23 mouse cellular contexts compared by ENCODE assay signal in the genomic region with DNA sequence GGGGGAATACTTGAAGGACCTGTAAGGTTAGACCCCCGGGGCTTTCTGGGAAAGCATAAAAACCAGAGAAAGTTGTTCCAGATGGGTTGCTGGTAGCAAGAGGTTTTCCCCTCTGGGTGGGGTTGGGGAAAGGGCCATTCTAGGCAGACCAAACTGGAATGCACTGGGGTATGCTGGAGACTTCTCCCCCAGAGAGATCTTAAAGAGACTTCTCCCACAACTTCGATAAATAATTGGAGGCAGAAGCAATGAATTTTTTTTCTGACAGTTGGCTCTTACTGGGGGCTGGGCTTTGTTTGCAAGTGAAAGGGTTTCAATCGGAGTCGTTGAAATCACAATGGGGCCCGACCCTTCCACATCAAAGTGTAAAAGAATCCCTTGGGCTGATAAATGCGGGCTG. TPM values are rescaled to one million over a fixed set of nuclear protein-coding genes. Genes with fewer than 3 reads are reported as not detected.
DNase-seq lines count a peak whose midpoint lies in the region; ATAC-seq and TF ChIP-seq lines count a peak whose summit lies in the region.
"Had no signal": no experiment of that assay in that cellular context is flagged by ENCODE, and none has a peak within 500 bp of the region (broad histone marks: within the 10 kb centered on the region; RNA-seq: fewer than 3 reads in every experiment).

No protein-coding gene starts in this region.

- TF ChIP-seq CTCF in liver, postnatal 0 days (IDR thresholded peaks at IDR 0.05; ENCODE audit: low read depth): no peak

- H3K9ac ChIP-seq in liver, postnatal 0 days (replicated peaks): no peak overlapping the region
- H3K9ac ChIP-seq in liver, embryonic 11.5 days (ENCODE audit: low read depth, low read length): no peak overlapping the region
- H3K9ac ChIP-seq: forebrain, postnatal 0 days; heart, embryonic 15.5 days; midbrain, embryonic 13.5 days; neural tube, embryonic 12.5 days had no signal

- H3K4me2 ChIP-seq in liver, postnatal 0 days (ENCODE audit: low read depth, low read length): no peak overlapping the region
- no peak overlapping the region for H3K4me2 ChIP-seq in liver, embryonic 11.5 days
- H3K4me2 ChIP-seq: heart, embryonic 15.5 days; midbrain, embryonic 13.5 days; neural tube, embryonic 12.5 days had no signal

- TF ChIP-seq EP300 in liver, postnatal 0 days (IDR thresholded peaks at IDR 0.05; ENCODE audit: low read depth): no peak

- ATAC-seq in liver, postnatal 0 days: no peak
- no peak for ATAC-seq in liver, embryonic 11.5 days (replicated peaks; ENCODE audit: low FRiP score)
- ATAC-seq: forebrain, postnatal 0 days; hindbrain, embryonic 16.5 days; midbrain, embryonic 13.5 days had no signal

- H3K36me3 ChIP-seq in liver, postnatal 0 days (replicated peaks; ENCODE audit: insufficient read depth, low read length): no peaks in the 10 kb centered on the region
- no peaks in the 10 kb centered on the region for H3K36me3 ChIP-seq in liver, embryonic 11.5 days (ENCODE audit: control insufficient read depth, insufficient read depth, low read length)
- no peaks in the 10 kb centered on the region for H3K36me3 ChIP-seq in limb, embryonic 10.5 days
- H3K36me3 ChIP-seq: heart, embryonic 15.5 days; midbrain, embryonic 13.5 days; neural tube, embryonic 12.5 days had no signal

- H3K4me1 ChIP-seq in liver, postnatal 0 days (ENCODE audit: insufficient read depth): peaks cover 5% of the 10 kb centered on the region; the same call in 1 of the 2 replicates
- H3K4me1 ChIP-seq in liver, embryonic 11.5 days (replicated peaks; ENCODE audit: control insufficient read depth, insufficient read depth, low read length): no peaks in the 10 kb centered on the region
- peaks cover 54% of the 10 kb centered on the region for H3K4me1 ChIP-seq in limb, embryonic 10.5 days
- H3K4me1 ChIP-seq: heart, embryonic 15.5 days had no signal

- WGBS in liver, postnatal 0 days (ENCODE audit: insufficient replicate concordance): 41% methylated on average over 6 of the region's 6 CpGs
- 25% methylated on average over 6 of the region's 6 CpGs for WGBS in liver, embryonic 11.5 days
- WGBS in limb, embryonic 10.5 days: 3% methylated on average over 6 of the region's 6 CpGs

- H3K4me3 ChIP-seq in liver, postnatal 0 days (ENCODE audit: low read depth, low read length): no peak overlapping the region
- H3K4me3 ChIP-seq in liver, embryonic 11.5 days (ENCODE audit: low read depth, low read length): no peak overlapping the region
- no peak overlapping the region for H3K4me3 ChIP-seq in limb, embryonic 10.5 days
- H3K4me3 ChIP-seq: heart, embryonic 15.5 days; midbrain, embryonic 13.5 days; neural tube, embryonic 12.5 days had no signal

- peak overlapping the region; percentile 52; the same call in 1 of the 2 replicates for H3K27ac ChIP-seq in liver, postnatal 0 days (ENCODE audit: low read depth)
- H3K27ac ChIP-seq in liver, embryonic 11.5 days (ENCODE audit: low read depth, low read length): no peak overlapping the region
- peak overlapping the region; percentile 58; the same call in 1 of the 2 replicates for H3K27ac ChIP-seq in limb, embryonic 10.5 days
- H3K27ac ChIP-seq: heart, embryonic 15.5 days; midbrain, embryonic 13.5 days; neural tube, embryonic 12.5 days had no signal

- peak; percentile 53 for DNase-seq in embryo, embryonic 10.5 days (ENCODE audit: low spot score)
- DNase-seq in embryo, embryonic 10 days (ENCODE audit: low spot score): no peak
- no peak for DNase-seq in liver, postnatal 0 days
- DNase-seq in liver, embryonic 11.5 days (ENCODE audit: low spot score): no peak
- peak; percentile 73 for DNase-seq in WW6 (ENCODE audit: low read depth, low spot score)
- no peak for DNase-seq in limb, embryonic 10.5 days (ENCODE audit: low spot score)
- DNase-seq in layer of hippocampus, postnatal 36 days: no peak
- no peak for DNase-seq in cerebellum, postnatal 36 days
- DNase-seq: adrenal gland, postnatal 14 days; cerebellum, adult 8-10 months; forebrain, postnatal 0 days; kidney, adult 18-20 months; kidney, postnatal 10 days; left cerebral cortex, postnatal 4 days; liver; lung, postnatal 10 days; retina, postnatal 1 day; right cerebral cortex, postnatal 25 days; spleen, adult 18-20 months had no signal

- H3K27me3 ChIP-seq in liver, postnatal 0 days (ENCODE audit: insufficient read depth, low read length): no peaks in the 10 kb centered on the region
- H3K27me3 ChIP-seq in liver, embryonic 11.5 days (replicated peaks; ENCODE audit: control insufficient read depth, insufficient read depth, low read length): no peaks in the 10 kb centered on the region
- 0 out of 2 replicates have a peak, but pooled peaks cover 3% of the 10 kb centered on the region for H3K27me3 ChIP-seq in limb, embryonic 10.5 days (ENCODE audit: low read depth, poor library complexity, severe bottlenecking)
- H3K27me3 ChIP-seq: heart, embryonic 15.5 days; neural tube, embryonic 12.5 days had no signal

- H3K9me3 ChIP-seq in liver, postnatal 0 days (ENCODE audit: low read length): no peaks in the 10 kb centered on the region
- H3K9me3 ChIP-seq in liver, embryonic 11.5 days (ENCODE audit: control insufficient read depth, low read length): no peaks in the 10 kb centered on the region
- no peaks in the 10 kb centered on the region for H3K9me3 ChIP-seq in limb, embryonic 10.5 days (replicated peaks)
- H3K9me3 ChIP-seq: heart, embryonic 15.5 days; midbrain, embryonic 13.5 days; neural tube, embryonic 12.5 days had no signal

RNA-seq across cellular contexts. Expression of gene Aff1, which starts 32.2 kb away (rescaled TPM):
- 4.7 and 5.0 TPM in 2 replicates for polyA plus RNA-seq in liver, postnatal 0 days (2015; fragmentation: Nextera tagmentation; extraction: Ambion mirVana)
- polyA plus RNA-seq in liver, embryonic 11.5 days (2014; fragmentation: Nextera tagmentation; extraction: Ambion mirVana): 19.3 and 19.7 TPM in 2 replicates
- 4.0 and 4.6 TPM in 2 replicates for polyA plus RNA-seq in limb, embryonic 10.5 days (2016; fragmentation: Nextera tagmentation; extraction: Ambion mirVana)
- total RNA-seq in layer of hippocampus, postnatal 36 days (2021): 10 to 100 TPM; 14.9 to 18.2 TPM

Comparison
In these comparisons a context has a peak if more than half of its experiments do, and no peak if none do; other contexts are left out.
1. DNase-seq: peak in embryo, embryonic 10.5 days (single experiment) and WW6 (single experiment); none in embryo, embryonic 10 days (single experiment), liver, postnatal 0 days (single experiment), liver, embryonic 11.5 days (single experiment), limb, embryonic 10.5 days (single experiment), layer of hippocampus, postnatal 36 days (0 of 2) and cerebellum, postnatal 36 days (0 of 2).